Mouse (Mus musculus) neutrophil, adult 5-6 weeks (primary cell): Measurements from ENCODE around the gene Pbrm1. TPM values are rescaled to one million over a fixed set of nuclear protein-coding genes. Genes with fewer than 3 reads are reported as not detected.
A peak's percentile ranks its signal among the peaks of the same experiment; 100 is the strongest.

Source experiments
- ATAC-seq: fragments of 151-379, 151-347 bp; 2 replicates; pipeline ENCODE4 v1.8.0; 2017; ENCODE audit warnings: mild to moderate bottlenecking, moderate TSS enrichment; ENCODE audit not compliant: insufficient number of reproducible peaks, poor library complexity, low FRiP score, severe bottlenecking; ENCODE audit errors: extremely low read depth
- total RNA-seq: library from RNA; stranded (forward); fragments of 200-1000 nt; gene quantifications from 2 replicates; pipeline ENCODE4 v1.2.3, GENCODE M21; 2017

Pbrm1 gene
- total RNA-seq, 1 experiment from 2014 or later: 62.5 TPM

GRCm38 (mm10) chr14:31069086-31069733 lies 50.3 kb downstream of the Pbrm1 start:
- ATAC-seq: no peak

DNA sequence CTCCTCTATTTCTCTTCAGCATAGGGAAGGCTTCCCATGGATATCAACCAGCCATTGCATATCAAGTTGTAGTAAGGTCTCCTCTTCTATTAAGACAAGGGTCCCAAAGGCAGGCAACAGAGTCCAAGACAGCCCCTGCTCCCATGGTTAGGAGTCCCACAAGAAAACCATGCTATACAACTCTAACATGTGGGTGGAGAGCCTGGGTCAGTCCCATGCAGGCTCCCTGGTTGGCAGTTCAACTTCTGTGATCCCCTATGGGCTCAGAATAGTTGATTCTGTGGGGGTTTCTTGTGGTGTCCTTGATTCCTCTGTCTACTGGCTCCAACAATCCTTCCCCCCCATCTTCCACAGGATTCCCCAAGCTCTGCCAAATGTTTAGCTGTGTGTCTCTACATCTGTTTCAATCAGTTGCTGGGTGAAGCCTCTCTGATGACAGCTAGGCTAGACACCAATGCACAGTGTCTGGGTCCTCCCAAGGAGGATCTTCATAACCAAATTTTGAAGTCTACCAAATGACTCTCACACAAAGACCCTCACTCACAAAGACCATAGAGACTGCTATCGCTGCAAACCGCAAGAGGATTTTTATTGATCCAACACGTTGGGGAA lies 59.8 kb downstream of the Pbrm1 start:
- ATAC-seq: no peak

DNA sequence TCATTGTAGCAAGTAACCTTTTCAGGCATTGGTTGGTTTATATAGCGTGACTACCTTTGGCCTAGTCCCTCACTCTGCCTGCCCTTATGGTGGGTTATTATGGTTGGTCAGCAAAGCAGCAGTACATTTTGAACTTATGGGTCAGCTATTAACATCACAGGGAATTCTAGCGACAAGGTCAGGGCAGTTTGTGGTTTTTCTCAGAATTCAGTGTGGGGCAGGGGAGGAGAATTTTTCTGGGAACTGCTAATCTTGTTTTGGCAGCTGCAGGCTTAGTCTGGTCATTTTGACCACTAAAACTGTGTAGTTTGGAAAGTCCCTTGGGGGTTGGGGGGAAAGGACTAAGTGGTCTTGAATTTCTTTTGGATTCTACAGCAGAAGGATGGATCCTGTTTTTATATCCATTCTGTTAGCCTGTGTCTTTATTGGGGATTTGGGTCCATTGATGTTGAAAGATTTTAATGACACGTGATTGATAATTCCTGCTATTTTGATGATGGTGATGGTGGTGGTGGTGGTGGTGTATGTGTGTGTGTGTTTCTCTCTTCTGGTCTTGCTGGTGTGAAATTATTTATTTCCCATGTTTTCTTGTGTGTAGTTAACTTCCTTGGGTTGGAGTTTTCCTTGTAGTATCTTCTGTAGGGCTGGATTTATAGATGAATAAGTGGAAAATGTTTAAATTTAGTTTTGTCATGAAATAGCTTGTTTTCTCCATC lies 60.5 kb downstream of the Pbrm1 start:
- no peak for ATAC-seq

GRCm38 (mm10) chr14:31081147-31081546 lies 62.2 kb downstream of the Pbrm1 start:
- ATAC-seq: no peak

- no peak for ATAC-seq
These were observed 68.5 kb downstream of the Pbrm1 start for GRCm38 (mm10) chr14:31087433-31087832.

DNA sequence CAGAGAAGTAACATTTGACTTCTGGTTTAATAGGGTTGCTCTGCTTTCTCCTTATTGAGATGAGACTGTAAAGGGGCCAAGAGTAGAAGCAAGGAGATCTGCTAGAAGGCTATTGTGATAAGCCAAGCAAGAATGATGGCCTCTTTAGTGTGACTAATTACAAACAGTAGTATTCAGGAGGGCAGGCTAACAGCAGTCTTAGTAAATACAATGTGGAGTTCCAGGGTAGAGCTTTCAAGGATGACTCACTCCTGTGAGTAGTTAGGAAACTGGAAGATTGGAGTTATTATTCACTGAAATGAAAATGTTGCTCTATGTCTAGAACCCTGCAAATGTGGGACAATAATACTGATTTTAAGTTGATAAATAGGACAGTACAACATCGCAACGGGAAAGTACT lies 69.6 kb downstream of the Pbrm1 start:
- ATAC-seq: no peak

DNA sequence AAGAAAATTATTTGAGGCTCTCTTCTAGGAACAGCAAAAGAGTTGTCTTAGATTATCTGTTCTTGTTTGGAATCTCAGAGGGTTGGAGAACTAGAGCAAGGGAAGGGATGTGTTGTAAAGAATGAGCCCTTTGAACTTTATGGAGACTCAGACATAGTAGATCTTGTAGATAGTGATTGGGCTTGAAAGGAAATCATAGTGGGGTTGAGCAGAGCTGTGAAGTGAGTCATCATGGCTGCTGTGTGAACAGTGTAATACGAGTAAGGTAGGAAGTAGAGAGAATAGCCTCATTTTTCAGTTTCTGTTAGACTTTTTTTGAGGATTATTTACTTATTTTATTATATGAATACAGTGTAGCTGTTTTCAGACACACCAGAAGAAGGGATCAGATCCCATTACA lies 71.0 kb downstream of the Pbrm1 start:
- ATAC-seq: no peak

- no peak for ATAC-seq
These were observed 86.2 kb downstream of the Pbrm1 start for GRCm38 (mm10) chr14:31105156-31105555.

DNA sequence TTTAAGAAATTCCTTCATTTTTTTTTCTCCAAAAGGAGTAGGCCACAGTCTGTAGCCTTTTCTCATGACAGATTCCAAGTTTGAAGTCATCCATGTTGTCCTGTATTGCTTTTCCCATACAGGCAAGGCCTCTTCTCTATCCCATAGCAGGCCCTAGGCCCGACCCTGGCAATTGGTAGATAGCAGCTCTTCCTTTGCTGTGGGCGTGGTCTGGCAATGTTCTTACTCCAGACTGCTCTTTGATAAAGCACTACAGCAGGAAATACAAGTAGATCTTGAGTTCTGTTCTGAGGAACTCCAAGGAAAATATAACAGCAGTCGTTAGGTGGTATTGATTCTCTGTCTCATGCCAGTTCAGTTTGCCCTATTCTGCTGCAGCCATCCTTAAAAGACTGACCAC lies 91.7 kb downstream of the Pbrm1 start:
- no peak for ATAC-seq

- no peak for ATAC-seq
These were observed 93.2 kb downstream of the Pbrm1 start for GRCm38 (mm10) chr14:31112187-31112586.

DNA sequence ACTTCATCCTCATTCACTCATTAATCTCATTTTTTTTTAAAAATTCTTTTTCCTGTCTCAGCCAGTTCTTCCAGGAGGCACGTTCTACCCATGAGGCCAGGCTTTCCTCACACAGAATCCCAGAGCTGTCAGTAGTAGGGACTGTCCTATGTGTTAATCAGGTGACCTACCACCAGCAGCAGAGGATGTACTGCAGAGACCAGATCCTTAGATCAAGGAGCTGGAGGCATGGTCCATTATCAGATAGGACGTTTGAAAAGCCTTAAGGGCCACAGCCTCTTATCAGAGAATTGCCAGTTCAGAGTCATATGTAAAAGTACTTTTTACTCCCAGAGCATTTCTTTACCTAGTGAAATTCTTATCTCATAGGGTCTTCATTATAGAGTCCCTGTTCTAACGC lies 95.1 kb downstream of the Pbrm1 start:
- ATAC-seq: no peak

GRCm38 (mm10) chr14:31115522-31115921 lies 96.6 kb downstream of the Pbrm1 start:
- no peak for ATAC-seq

- ATAC-seq: no peak
These were observed 106.5 kb downstream of the Pbrm1 start for GRCm38 (mm10) chr14:31125106-31126075.

- ATAC-seq: no peak
These were observed 107.9 kb downstream of the Pbrm1 start for GRCm38 (mm10) chr14:31126826-31127225.

DNA sequence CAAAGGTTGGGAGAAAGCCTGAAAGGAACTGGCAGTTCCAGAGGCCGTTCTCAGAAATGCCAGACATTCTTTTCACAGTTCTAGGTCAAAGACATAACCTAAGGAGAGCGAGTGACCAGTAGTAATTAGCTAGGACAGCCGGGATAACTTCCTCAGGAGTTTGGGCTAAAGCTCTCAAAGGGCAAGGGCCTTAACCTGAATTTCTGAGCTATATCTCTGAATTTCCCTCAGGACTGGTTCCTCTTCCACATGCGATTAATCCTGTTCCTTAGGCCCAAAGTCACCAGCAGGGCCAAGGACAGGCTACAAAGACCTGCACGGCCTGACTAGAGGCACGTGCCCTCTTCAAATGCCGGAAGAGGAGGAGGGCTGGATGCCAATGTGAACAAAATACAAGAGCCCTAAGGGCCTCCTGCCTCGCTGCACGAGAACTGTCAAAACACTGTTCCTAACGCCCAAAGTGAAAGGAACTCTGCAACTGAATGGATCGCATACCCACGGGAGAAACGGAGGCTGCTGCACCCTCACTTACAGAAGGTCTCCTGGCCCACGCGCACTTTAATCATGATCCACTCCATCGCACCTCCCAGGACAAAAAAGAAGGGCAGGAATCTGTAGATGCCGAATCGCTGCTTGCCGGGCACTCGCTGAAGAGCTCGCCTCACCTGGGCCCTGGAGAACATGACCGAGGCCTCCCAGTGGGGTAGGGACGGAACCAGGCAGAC lies 109.3 kb downstream of the Pbrm1 start:
- no peak for ATAC-seq

DNA sequence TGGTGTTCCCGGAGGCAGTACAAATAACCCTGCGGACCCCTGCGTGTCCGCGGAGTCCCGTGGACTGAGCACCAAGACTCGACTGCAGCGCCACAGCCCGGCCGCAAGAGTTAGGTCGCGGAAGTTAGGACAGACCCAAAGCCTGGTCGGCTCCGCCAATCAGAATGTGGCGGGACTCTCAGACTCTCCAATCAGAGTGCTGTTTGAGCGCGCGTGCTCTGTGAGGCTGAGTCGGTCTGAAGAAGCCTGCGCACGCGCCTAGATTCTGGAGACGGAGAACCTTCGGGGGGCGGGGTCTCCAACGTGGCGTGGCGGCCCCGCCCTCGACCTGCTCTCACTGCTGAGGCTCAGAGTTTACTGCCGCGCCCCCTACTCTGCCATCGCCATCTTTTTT lies 109.9 kb downstream of the Pbrm1 start, which contains the start of gene Smim4:
Gene Smim4 (minus strand): TSS at position 131 of the 394 bp plus-strand sequence.
- peak; percentile 92 for ATAC-seq

DNA sequence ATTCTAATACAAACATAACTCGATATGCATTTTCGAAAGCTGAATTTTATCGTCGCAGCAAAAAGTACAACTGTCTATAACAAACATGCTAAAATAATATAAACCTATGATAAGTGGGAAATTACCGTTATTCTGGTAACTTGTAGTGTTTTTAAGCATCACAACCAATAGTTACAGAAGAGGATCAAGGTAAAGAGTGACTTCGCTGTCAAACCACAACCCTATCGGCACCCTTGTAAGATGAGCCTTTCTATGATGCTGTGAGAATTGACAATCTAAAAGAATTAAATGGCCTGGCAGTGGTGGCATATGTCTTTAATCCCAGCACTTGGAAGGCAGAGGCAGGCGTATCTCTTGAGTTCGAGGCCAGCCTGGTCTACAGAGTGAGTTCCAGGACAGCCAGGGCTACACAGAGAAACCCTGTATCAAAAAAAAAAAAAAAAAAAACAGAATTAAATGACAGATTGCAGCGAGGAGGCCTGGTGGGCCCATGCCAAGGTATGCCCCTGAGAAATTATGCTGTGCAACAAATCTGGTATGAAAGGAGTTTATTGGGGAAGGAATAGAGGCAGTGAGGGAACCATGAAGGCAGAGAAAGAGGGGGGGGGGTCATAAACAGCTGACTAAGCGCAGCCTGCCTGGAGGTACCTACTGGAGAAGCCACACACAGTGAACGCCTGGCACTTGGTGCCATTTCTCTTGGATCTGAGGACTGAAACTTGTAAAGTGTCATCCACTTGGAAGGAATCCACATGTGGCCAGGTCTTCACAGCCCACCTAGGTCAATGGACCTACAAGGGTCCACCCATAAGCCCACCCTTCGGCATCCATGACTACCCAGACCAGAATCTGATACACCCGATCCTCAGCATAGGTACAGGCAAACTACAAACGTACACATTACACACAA lies 110.6 kb downstream of the Pbrm1 start:
- ATAC-seq: no peak
